Mouse (Mus musculus) R1 (cell line): Measurements from ENCODE around the gene Rnf166.

ENCODE experiments used
- DNase-seq: peaks from one replicate; pipeline ENCODE4 v3.0.0-alpha.2; 2018; ENCODE audit warnings: low read depth, low spot score

Gene Rnf166

DNA sequence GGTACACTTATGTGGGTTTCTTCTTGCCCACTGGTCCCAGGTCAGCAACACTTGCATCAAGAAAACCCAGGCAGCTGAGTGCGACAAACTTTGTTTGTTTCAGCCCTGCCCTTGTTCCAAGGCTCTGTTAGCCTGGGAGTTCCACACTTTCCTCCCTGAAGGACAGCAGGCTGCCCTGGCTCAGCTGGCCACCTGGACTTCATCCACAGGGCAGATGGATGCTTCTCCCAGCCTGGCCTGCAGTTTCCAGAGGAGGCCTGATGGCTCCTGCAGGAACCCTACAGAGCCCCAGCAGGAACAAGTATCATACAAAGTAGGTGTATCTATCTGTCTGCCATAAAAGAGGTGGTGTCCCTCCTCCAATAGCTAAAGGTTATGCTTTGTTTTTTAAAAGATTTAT, 34.5 kb downstream of the Rnf166 start:
- no peak for DNase-seq

DNA sequence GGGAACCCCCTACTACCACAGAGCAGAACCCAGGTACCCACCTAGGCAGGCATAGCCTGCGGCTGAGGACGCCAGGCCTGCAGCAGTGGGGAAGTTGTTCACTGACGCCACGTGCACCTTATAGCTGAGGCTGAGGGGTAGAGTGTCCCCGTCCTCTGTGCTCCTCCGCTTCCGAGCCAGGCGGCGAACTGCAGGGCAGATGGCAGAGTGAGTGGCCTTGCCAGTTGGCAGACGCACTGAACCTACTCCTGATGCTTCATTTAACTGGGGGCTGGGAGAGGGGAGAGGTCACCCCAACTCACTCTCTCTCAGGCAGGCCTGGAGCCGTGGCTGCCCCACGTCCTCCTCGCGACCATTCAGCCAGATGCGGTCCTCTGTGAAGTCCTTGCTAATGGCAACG, 36.5 kb downstream of the Rnf166 start:
- DNase-seq, result no peak

DNA sequence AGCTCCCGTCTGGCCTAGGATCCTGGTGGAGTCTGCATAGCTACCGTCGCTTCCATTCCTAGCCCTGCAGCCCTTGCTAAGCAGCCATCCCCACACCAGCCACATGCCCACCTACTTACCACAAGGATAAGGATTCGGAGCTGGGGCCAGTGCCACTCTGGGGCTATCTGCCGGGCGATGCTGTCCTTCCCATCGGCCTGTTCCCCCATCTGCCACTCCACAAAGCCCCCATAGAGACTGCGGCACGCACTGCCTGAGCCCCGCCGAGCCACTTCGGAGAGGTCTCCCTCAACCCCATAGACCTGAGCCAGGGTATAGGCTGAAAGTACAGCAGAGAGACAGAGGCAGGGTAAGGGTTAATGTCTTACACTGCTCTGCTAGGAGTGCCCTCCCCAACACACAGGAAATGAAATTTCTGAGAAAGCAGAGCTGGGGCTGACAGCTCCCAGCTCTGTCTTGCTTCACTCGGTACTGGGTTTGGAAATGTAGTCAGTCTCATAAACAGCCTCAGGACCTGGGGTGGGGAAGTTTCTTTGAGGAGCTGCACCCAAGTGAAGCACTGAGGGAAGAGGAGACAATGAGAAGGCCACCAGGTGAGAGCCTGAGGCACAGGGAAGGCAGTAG, 38.0 kb downstream of the Rnf166 start:
- DNase-seq, result no peak

DNA sequence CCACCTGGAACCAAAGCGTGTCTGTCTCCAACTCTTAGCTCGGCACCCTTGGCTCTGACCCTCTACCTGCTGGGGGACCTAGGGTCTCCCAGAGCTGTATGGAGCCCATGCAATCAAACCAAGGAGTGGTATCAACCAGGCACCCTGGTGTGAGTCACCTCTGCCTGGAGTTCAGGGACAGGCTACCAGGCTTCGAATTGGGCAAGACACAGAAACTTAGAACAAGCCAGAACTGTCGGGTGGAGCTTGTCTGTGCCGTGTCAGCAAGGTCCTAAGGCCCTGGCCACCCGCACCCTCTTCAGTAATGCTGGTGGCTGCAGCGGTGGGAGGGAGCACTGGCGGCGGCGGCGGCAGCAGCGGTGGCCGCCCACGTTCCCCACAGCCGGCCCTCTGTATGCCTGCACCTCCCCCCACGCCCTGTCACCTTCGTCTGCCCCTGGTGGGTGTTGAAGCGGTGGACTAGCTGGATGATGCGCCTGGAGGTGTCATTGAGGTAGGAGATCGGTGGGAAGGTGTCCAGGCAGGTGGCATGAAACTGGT, 39.2 kb downstream of the Rnf166 start:
- DNase-seq, result no peak

DNA sequence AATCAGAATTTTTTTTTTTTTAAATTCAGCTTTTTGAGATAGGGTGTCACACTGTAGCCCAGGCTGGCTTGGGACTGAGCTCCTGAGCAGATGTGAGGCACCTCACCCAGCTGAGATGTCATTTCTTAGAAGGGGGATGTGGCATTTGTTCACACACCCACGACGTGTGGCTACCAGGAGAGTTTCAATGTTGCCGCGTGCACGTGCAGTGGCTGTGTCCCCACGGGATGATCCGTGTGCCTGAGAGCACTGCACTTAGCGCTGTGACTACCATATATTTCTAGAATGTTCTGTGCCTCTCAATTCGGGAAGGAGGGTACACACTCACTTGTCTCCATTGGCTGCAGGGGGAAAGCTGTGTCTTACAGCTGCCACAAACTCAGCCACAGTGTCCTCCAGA, 39.7 kb downstream of the Rnf166 start:
- no peak for DNase-seq

DNA sequence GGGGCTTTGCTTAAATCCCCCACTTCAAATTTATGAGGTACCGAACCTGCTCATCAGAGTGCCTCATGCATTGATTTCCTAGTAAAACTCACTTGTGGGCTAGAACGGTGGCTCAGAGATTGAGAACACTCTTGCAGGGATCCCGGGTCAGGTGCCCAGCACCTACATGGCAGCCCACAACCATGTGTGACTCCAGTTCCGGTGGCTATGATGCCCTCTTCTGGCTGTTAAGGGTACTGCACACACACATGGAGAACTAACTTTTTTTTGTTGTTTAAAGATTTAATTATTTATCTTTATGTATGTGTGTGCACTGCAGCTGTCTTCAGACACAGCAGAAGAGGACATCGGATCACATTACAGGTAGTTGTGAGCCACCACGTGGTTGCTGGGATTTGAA, 40.5 kb downstream of the Rnf166 start:
- DNase-seq, result peak; percentile 73

DNA sequence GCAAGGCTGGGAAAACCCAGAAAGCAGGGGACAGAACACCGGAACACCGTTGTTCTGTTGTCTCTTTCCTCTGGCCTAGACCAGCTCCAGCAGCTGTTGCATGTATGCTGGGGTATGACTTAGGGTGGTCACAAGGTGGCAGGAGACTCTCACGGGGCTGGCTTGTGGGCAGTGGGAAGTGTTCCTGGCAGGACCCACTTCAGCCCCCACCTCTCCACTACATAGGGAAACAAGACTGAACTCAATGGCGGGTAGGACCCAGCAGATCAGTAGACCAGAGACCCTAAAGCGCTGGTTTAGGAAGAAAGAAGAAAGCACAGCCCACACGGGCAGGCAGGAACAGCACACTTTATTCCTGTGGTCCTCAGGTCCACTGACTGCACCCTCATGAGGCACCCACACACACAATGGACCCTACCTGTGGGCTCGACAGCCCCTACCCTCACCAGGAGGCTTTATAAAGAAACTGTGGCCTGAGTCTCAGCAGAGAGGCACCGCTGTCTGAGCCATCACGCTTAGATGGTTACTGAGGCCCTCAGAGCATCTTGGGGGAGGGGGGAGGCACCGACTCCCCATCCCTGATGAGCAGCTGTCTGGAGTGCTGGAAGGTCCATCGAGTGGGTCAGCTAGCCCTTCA, 42.5 kb downstream of the Rnf166 start:
- no peak for DNase-seq

DNA sequence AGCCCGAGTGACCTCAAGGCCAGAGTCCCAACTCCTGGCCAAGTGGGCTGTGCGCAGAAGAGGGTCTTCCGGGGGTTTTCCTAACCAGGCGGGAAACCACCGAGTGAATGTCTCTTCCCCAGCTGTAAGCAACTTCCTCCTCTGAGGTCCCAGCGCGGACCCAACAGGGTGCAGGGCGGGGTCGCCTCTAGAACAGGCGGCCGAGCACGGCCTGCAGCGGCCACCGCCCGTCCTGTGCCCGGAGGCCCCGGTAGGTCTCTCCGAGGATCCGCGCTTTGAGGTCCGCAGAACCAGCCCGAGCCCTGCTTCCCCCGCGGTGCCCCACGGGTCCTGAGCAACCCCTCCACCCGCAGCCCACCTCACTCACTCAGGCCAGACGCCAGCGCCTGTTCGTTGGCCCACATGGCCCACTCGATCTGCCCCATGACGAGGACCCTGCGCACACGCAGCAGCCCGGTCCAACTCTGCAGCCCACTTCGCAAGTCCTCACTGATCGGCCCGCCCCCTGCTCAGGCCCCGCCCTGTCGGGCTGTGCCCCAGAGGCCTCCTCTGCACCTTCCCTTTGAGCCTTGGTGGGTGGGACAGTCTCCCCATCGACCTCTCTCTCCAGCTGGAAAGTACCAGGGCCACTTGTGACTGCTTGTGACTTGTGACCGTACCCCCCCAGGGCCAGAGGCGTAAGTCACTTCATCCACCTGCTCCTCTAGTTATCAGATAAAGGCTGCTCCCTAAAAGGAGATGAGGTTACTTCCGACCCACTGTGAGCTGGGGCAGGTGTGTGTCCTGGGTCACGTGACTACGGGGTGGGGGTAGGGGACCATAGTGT, 43.2 kb downstream of the Rnf166 start, which contains the start of gene Cyba:
Cyba (minus strand) TSS at position 488 of the 826 bp plus-strand sequence.
- peak; percentile 78 for DNase-seq

DNA sequence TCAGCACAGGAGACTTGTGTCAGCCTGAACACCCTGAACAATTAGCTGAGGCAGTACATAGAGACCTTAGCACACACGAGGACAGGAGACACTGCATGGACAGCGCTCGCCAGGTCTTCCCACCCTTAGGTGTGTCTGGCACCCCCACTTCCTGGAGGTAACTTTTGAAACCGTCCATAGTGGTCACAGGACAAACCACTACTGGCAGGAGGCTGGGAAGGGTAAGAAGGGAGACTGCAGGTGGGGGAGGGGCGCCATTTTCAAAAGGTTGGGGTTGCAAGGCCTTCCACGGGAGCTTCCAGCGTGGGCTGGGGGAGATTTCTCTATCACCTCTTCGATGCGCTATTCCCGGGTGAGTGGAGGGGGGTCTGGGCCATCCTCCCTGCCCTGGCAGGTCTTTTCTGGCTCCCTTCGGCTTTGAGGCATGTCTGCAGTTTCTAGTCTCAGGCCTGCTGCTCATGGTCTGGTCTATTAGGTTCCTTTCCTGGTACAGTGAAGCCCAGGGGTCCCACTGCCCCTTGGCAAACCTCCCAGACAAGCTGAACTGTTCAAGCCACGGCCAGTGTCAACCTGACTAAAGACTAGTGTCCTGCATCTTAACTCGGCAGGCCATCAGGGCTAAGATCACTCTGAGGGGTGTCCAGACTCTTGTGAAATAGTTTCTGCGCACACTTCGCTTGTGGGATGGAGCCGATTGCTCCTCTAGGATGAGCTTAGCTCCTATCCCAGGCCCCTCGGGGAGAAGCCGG, 44.0 kb downstream of the Rnf166 start:
- DNase-seq, result no peak

DNA sequence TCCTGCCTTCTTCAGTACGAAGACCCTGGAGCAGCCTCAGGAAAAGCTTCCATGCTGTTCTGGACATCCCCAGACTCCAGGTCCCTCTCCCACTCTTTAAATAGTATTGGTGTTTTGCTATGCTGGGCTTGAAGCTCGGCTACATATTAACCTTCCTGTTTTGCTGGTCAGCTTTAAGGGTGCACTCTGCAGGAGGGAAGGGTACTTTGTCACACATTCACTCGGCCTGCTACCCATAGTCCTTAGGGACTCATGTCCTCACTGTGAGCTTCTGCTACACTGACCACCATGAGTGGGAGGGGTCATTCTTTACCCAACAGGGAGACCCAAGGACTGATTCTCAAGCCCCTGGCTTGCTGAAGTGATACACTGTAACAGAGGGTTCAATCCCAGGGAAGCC, 45.2 kb downstream of the Rnf166 start:
- no peak for DNase-seq

DNA sequence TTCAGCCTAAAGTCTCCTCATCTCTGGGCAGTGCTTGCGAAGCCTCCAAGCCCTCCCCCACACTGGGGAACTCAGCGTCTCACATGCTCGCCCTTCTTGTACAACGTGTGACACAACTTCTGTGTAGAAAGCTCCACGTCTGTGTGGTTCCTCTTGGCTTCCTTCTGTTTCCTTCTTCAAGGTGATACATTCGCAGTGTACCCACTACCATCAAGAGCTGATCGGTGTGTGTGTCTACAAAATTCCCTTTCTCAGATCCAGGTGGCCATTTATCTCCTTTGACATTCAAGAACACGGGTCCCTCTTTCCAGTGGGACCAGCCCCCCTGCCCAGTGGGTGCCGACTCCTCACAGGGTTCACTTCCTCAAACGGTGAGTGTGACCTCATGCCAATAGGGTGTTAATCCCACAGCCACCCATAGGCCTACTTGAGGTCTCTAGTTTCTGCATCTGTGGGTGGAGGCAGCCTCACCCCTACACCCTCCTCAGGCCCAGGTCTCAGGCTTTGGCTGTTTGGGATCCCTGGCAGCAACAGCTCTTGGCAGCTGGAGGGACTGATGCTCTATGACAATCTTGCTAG, 45.7 kb downstream of the Rnf166 start:
- DNase-seq, result no peak

DNA sequence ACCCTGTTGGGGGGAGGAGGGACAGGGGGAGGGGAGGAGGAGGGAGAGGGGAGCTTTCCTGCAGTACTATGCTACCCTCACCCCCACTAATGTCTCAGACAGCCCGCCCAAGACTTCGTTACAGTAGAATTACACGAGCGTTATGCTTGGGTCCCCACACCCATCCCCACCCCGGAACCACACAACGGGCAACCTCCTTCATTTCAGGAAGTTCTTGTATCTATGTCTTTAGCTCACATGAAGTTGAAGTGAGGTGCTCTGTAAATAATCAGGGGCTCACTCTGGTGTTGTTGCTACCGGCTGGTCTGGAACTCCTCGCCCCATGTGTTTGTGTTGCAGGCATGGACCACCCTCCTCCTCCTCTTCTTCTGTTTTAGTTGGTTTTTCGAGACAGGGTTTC, 47.7 kb downstream of the Rnf166 start:
- no peak for DNase-seq

DNA sequence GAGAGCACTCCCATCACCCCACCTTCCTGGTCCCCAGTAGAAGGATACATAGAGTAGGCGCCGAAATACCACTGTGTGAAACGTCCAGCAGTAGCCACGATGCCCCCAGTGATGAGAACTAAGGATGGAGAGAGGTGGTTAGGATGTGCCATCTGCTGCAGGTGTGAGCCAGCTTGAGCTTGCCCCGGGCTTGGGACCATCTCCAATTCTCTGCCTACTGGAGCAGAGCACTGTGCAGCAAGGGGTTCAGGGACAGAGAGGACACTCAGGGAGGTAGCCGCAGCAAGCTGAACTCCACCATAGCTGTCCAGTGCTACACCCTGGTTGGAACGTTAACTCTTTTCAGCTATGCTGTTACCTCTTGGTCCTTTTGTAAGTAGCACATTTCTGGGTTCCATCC, 48.3 kb downstream of the Rnf166 start:
- no peak for DNase-seq

DNA sequence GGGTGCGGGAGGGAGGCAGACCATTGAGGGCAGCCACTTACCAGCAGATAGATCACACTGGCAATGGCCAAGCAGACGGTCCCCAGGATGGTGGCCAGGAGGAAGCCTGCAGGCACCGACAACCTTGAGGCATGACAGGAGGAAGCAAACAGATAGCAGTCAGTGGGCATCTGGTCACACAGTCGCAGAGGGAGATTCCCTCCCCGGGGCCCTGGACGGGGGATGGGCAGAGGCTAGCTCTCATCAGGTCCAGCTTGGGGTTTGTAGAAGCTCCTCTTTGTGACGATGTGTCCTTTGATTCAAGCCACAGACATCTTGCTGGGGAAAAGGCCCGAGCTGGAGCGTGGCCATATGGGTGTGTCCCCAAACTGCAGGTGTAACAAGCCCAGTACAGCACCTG, 49.7 kb downstream of the Rnf166 start:
- DNase-seq, result no peak

DNA sequence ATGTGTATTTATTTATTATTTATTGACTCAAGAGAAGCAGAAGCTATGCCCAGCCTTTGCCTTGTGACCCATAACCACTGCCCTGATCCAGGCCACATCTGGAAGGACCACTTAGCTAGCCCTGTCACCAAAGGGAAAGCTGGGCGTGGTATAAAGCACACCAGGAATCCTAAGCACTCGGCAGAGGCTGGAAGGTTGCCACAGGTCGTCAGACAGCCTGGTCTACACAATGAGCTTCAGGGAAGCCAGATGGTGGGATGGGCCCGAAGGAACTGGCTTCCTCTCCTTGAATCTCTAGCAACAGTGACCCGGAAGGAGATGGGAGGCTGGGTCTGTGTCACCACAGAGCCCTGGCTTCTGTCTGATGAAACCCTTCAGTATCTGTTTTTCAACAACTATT, 52.2 kb downstream of the Rnf166 start:
- peak; percentile 77 for DNase-seq

DNA sequence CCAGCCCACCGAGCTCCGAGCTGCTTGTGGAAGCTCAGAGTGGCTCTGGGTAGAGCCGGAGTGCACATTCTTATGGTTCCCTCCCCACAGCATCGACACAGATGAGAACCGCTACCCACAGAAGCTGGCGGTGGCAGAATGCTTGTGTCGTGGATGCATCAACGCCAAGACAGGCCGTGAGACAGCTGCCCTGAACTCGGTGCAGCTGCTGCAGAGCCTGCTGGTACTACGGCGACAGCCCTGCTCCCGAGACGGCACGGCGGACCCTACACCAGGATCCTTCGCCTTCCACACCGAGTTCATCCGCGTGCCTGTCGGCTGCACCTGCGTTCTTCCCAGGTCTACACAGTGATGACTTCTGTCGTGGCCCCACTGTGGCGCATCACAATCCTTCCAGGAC, 52.6 kb downstream of the Rnf166 start:
- no peak for DNase-seq

DNA sequence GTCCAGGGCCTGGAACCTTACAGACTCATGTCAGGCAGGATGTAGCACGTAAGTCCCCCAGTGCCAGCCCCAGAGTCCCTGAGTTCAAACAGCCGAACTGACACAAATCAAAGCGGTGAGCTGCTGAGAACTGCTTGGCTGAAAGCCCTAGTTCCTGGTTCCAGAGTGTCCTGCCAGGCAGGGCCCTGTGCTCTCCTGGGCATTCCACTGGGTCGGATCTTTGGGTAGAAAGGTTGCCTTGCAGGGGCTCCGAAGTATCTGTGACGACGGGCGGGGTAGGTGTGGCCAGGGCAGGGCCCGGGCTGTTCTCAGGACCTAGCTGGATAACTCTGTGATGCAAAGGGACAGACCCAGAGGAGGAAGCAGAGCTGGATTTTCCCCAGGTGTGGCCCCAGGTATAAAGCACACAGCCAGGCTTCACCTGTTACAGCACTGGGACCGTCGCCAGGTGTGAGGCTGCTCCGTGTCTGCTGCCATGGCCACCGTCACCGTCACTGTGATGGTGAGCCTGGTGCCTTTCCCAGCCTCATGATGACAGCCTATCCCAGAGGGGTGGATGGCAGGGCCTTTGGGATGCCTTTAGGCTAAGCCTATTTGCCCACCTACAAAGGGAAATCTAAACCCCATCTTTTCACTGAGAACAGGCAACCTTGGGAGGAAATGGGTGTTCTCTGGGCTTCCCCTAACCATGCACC, 54.3 kb downstream of the Rnf166 start, which contains the start of gene Il17c:
Il17c (plus strand) TSS at position 645 of the 695 bp plus-strand sequence.
- DNase-seq, result no peak

DNA sequence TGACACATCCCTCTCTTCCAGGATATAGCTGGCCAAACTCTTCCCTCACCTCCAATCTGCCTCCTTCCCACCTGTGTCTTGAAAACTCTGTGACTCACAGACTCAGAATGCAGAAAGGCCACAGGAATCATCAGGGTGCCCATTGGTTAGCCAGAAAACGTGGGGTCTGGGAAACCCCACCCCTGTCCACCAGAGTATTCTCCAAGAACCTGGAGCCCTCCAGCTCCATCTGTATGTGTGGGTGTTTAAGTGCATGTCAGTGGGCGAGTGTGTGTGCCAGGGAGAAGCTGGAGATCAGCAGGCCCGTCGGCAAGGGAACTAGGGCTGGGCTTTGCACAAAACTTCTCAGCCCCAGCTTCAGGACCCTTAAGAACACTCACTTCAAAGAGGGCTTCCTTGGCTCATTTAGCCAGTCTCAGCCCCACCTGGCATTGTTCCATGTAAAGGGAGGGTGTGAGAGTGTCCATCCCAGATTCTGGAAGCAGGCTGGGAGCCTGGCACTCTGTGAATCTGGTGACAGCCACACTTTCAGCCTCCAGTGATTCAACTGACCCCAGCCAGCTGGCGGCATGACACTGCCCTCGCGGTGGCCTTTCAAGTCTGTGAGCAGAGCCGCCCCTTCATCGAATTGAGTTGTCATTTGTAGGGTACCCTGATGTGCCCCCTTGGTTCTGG, 55.8 kb downstream of the Rnf166 start:
- DNase-seq, result no peak
